Mouse (Mus musculus) ES-CJ7 (cell line): Measurements from ENCODE around the gene Krtap31-1.
"Not testable (repeated sequence)": the region's sequence is repeated elsewhere in the genome, so short reads cannot be mapped to it uniquely, and the experiment has no call there.

Experiments
- DNase-seq: peaks from one replicate; pipeline ENCODE4 v3.0.0; 2011; ENCODE audit warnings: low read depth, low spot score

Krtap31-1 gene

DNA sequence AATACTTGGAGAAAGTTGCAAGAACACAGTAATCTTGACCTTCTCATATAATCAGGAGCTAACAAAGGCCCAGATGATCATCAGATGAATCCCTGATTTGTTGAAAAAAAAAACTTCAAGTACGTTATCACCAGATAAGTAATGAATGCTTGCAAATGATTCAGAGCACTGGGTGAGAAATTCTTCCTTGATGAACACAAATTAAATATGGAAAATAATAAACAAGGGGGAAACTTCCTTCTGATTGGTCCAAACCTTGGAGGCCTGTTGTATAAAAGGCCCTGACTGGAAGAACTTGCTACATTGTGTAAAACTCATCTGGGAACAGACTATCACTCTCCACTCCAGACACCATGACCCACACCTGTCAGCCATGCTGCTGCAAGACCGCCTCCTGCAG lies at the start of gene Krtap31-1:
Gene Krtap31-1, plus strand, starts transcription at position 301 of the 400 bp plus-strand sequence.
- DNase-seq, result no peak

DNA sequence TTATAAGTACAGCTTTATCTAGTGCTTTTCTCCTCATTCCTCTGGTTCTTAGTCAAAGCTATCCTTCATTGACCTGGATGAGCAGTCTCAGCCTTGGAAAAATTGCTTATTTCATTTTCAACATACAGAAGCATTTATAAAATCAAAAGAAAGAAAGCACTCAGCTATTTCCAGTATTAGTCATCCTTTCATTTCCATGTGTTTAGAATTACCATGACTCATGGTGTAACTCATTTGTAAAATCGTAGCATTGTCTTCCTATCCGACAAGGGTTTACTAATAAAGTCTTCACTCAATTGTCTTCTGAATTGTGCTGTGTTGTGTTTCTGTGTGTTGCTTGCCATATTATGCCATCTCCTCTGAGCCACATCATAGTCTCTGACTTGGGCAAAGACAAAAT lies 49.0 kb upstream of the Krtap31-1 start:
- no peak for DNase-seq

DNA sequence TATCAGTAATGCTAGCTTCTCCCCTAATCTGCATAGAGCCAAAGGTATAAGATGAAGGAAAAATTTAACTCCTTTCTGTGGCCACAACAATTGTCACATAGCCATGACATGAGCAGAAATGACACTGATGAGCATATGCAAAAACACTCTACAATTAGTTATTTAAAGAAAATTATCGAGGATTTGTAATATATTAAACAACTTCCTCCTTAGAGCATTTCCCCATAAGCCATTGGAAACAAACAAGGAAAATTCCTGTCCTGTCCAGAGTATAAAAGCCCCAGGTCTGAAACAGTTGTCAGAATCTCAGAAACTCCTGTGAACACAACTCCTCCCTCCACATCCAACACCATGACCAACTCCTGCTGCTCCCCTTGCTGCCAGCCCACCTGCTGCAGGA lies 43.5 kb upstream of the Krtap31-1 start, which contains the start of gene Gm11559:
Gene Gm11559, plus strand, starts transcription at position 301 of the 400 bp plus-strand sequence.
- DNase-seq, result not testable (repeated sequence)

GRCm38 (mm10) chr11:99873089-99873488 lies 34.6 kb upstream of the Krtap31-1 start, which contains the start of gene Krtap9-1:
Gene Krtap9-1 (plus strand): TSS chr11:99873389.
- DNase-seq, result not testable (repeated sequence)

DNA sequence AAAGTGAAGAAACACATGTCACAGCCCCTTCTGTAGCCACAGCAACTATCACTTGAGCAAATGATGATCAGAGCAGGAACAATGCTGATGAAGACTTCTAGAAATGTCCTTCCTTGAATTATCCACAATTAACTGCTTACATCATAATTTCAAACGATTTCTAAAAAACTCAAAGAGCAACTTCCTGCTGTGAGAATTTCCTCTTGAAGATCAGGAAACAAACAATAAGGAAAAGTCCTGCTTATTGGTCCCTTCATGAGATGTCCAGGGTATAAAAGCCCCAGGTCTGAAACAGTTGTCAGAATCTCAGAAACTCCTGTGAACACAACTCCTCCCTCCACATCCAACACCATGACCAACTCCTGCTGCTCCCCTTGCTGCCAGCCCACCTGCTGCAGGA lies 28.8 kb upstream of the Krtap31-1 start, which contains the start of gene Gm11567:
Gene Gm11567, plus strand, starts transcription at position 301 of the 400 bp plus-strand sequence.
- not testable (repeated sequence) for DNase-seq

GRCm38 (mm10) chr11:99914451-99914850 lies 6.7 kb downstream of the Krtap31-1 start, which contains the start of gene Gm11565:
Gene Gm11565 (plus strand): TSS chr11:99914751.
- no peak for DNase-seq

DNA sequence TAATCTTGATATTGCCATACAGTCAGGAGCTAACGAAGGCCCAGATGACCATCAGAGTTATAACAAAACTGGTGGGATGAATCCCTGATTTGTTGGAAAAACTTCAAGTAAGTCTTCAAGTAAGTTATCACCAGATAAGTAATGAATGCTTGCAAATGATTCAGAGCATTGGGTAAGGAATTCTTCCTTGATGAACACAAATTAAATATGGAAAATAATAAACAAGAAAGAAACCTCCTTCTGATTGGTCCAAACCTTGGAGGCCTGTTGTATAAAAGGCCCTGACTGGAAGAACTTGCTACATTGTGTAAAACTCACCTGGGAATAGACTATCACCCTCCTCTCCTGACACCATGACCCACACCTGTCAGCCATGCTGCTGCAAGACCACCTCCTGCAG lies 28.3 kb downstream of the Krtap31-1 start, which contains the start of gene Krtap31-2:
Gene Krtap31-2, plus strand, starts transcription at position 301 of the 400 bp plus-strand sequence.
- no peak for DNase-seq

DNA sequence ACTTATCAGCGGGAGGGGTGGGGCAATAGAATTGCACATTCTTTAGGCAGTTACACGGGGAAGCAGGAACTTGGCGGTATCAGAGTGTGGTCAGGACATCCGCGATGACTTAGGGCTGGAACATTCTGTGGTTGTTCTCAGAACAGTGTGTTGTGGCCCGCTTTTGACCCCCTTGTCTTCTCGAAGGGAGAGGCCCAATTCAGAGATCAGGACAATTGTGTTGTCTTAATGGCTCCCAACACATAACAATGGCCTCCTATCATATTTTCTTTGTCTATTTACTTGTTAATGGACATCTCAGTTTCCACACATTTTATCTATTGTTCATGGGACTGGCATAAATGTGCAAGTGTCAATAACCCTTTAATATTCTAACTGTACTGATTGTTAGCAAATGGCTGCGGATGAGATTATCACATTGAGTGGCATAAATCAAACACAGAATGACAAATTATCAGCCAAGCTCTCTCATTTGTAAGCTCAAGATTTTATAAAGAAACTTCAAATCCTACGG lies 30.1 kb downstream of the Krtap31-1 start:
- peak; percentile 72 for DNase-seq

- no peak for DNase-seq
Observed at GRCm38 (mm10) chr11:99948175-99948574, 40.5 kb downstream of the Krtap31-1 start, which contains the start of gene Krtap9-5. Gene Krtap9-5 (plus strand): TSS chr11:99948475.
